Mouse (Mus musculus): ENCODE measurements around the gene Tenm3. TPM values are rescaled to one million over a fixed set of nuclear protein-coding genes. Genes with fewer than 3 reads are reported as not detected.
A peak's percentile ranks its signal among the peaks of the same experiment; 100 is the strongest.

Gene Tenm3
- total RNA-seq, 2 experiments from 2014 or later, result not detected

- ATAC-seq (replicated peaks; ENCODE audit: poor library complexity), result no peak
Observed at GRCm38 (mm10) chr8:48601621-48602020, 242.1 kb downstream of the Tenm3 start.

- no peak for ATAC-seq (replicated peaks; ENCODE audit: poor library complexity)
Observed at GRCm38 (mm10) chr8:48599028-48599427, 244.7 kb downstream of the Tenm3 start.

GRCm38 (mm10) chr8:48596332-48596731, 247.4 kb downstream of the Tenm3 start:
- no peak for ATAC-seq (replicated peaks; ENCODE audit: poor library complexity)

- no peak for ATAC-seq (replicated peaks; ENCODE audit: poor library complexity)
Observed at GRCm38 (mm10) chr8:48591818-48592217, 251.9 kb downstream of the Tenm3 start.

- no peak for ATAC-seq (replicated peaks; ENCODE audit: poor library complexity)
Observed at GRCm38 (mm10) chr8:48579732-48580131, 264.0 kb downstream of the Tenm3 start.

GRCm38 (mm10) chr8:48579144-48579543, 264.6 kb downstream of the Tenm3 start:
- no peak for ATAC-seq (replicated peaks; ENCODE audit: poor library complexity)

GRCm38 (mm10) chr8:48572941-48573340, 270.8 kb downstream of the Tenm3 start:
- no peak for ATAC-seq (replicated peaks; ENCODE audit: poor library complexity)

- ATAC-seq (replicated peaks; ENCODE audit: poor library complexity), result no peak
Observed at GRCm38 (mm10) chr8:48572345-48572744, 271.4 kb downstream of the Tenm3 start.

- ATAC-seq (replicated peaks; ENCODE audit: poor library complexity), result no peak
Observed at GRCm38 (mm10) chr8:48568608-48569007, 275.1 kb downstream of the Tenm3 start.

GRCm38 (mm10) chr8:48567929-48568607, 275.7 kb downstream of the Tenm3 start:
- no peak for ATAC-seq (replicated peaks; ENCODE audit: poor library complexity)

GRCm38 (mm10) chr8:48560227-48560626, 283.5 kb downstream of the Tenm3 start:
- ATAC-seq (replicated peaks; ENCODE audit: poor library complexity), result no peak

GRCm38 (mm10) chr8:48555546-48556141, 288.1 kb downstream of the Tenm3 start:
- 0 out of 2 replicates have a peak, but pooled peaks have one; percentile 44 for ATAC-seq (replicated peaks; ENCODE audit: poor library complexity)

- peak; percentile 66 for ATAC-seq (replicated peaks; ENCODE audit: poor library complexity)
Observed at GRCm38 (mm10) chr8:48554762-48555545, 288.8 kb downstream of the Tenm3 start.

- ATAC-seq (replicated peaks; ENCODE audit: poor library complexity), result no peak
Observed at GRCm38 (mm10) chr8:48553791-48554288, 289.9 kb downstream of the Tenm3 start.

- ATAC-seq (replicated peaks; ENCODE audit: poor library complexity), result no peak
Observed at GRCm38 (mm10) chr8:48552306-48552705, 291.4 kb downstream of the Tenm3 start.

GRCm38 (mm10) chr8:48551370-48551769, 292.4 kb downstream of the Tenm3 start:
- ATAC-seq (replicated peaks; ENCODE audit: poor library complexity), result no peak

- no peak for ATAC-seq (replicated peaks; ENCODE audit: poor library complexity)
Observed at GRCm38 (mm10) chr8:48548908-48549307, 294.8 kb downstream of the Tenm3 start.

- ATAC-seq (replicated peaks; ENCODE audit: poor library complexity), result no peak
Observed at GRCm38 (mm10) chr8:48545631-48546030, 298.1 kb downstream of the Tenm3 start.

GRCm38 (mm10) chr8:48544840-48545239, 298.9 kb downstream of the Tenm3 start:
- ATAC-seq (replicated peaks; ENCODE audit: poor library complexity), result no peak

GRCm38 (mm10) chr8:48542141-48542540, 301.6 kb downstream of the Tenm3 start:
- ATAC-seq (replicated peaks; ENCODE audit: poor library complexity), result no peak

GRCm38 (mm10) chr8:48540894-48541293, 302.9 kb downstream of the Tenm3 start:
- ATAC-seq (replicated peaks; ENCODE audit: poor library complexity), result no peak

- ATAC-seq (replicated peaks; ENCODE audit: poor library complexity), result no peak
Observed at GRCm38 (mm10) chr8:48535833-48536232, 307.9 kb downstream of the Tenm3 start.

Data from megakaryocyte progenitor cell, adult 5-6 weeks (primary cell).